Mouse (Mus musculus): ENCODE results near the gene Sptb. TPM values are rescaled to one million over a fixed set of nuclear protein-coding genes. Genes with fewer than 3 reads are reported as not detected.

Gene Sptb
- polyA plus RNA-seq, 1 experiment from 2014 or later: 1.6 TPM

- Histone ChIP-seq H3K27ac (ENCODE audit: low read depth) (no peak overlapping the region), H3K4me3 (ENCODE audit: low read depth, low read length) (no peak overlapping the region), H3K4me1 (replicated peaks; ENCODE audit: control insufficient read depth, insufficient read depth, low read length) (no peaks in the 10 kb centered on the region), H3K9me3 (ENCODE audit: control insufficient read depth, low read length) (no peaks in the 10 kb centered on the region), H3K9ac (ENCODE audit: low read length) (no peak overlapping the region), H3K4me2 (ENCODE audit: low read length) (no peak overlapping the region), H3K27me3 (replicated peaks; ENCODE audit: control insufficient read depth, insufficient read depth, low read length) (no peaks in the 10 kb centered on the region), H3K36me3 (ENCODE audit: control insufficient read depth, insufficient read depth, low read length) (no peaks in the 10 kb centered on the region)
- no peak for ATAC-seq (replicated peaks; ENCODE audit: low FRiP score, low TSS enrichment, low read depth)
- 83% methylated on average over 11 of the region's 11 CpGs for WGBS
- DNase-seq (ENCODE audit: low spot score): no peak
Observed at GRCm38 (mm10) chr12:76608241-76608640, 102.1 kb downstream of the Sptb start.

- Histone ChIP-seq H3K9me3 (ENCODE audit: control insufficient read depth, low read length) (no peaks in the 10 kb centered on the region), H3K27ac (ENCODE audit: low read depth) (no peak overlapping the region), H3K4me1 (replicated peaks; ENCODE audit: control insufficient read depth, insufficient read depth, low read length) (no peaks in the 10 kb centered on the region), H3K4me3 (ENCODE audit: low read depth, low read length) (no peak overlapping the region), H3K27me3 (replicated peaks; ENCODE audit: control insufficient read depth, insufficient read depth, low read length) (no peaks in the 10 kb centered on the region), H3K4me2 (ENCODE audit: low read length) (no peak overlapping the region), H3K9ac (ENCODE audit: low read length) (no peak overlapping the region), H3K36me3 (ENCODE audit: control insufficient read depth, insufficient read depth, low read length) (no peaks in the 10 kb centered on the region)
- 68% methylated on average over 3 of the region's 3 CpGs for WGBS
- ATAC-seq (replicated peaks; ENCODE audit: low FRiP score, low TSS enrichment, low read depth): no peak
- DNase-seq (ENCODE audit: low spot score): no peak
Observed at GRCm38 (mm10) chr12:76605837-76606236, 104.5 kb downstream of the Sptb start.

- Histone ChIP-seq H3K4me3 (ENCODE audit: low read depth, low read length) (no peak overlapping the region), H3K36me3 (ENCODE audit: control insufficient read depth, insufficient read depth, low read length) (no peaks in the 10 kb centered on the region), H3K4me1 (replicated peaks; ENCODE audit: control insufficient read depth, insufficient read depth, low read length) (no peaks in the 10 kb centered on the region), H3K27ac (ENCODE audit: low read depth) (no peak overlapping the region), H3K9ac (ENCODE audit: low read length) (no peak overlapping the region), H3K9me3 (ENCODE audit: control insufficient read depth, low read length) (no peaks in the 10 kb centered on the region), H3K4me2 (ENCODE audit: low read length) (no peak overlapping the region), H3K27me3 (replicated peaks; ENCODE audit: control insufficient read depth, insufficient read depth, low read length) (no peaks in the 10 kb centered on the region)
- DNase-seq (ENCODE audit: low spot score) (no peak), ATAC-seq (replicated peaks; ENCODE audit: low FRiP score, low TSS enrichment, low read depth) (no peak)
- 75% methylated on average over 4 of the region's 4 CpGs for WGBS
Observed at GRCm38 (mm10) chr12:76604546-76604945, 105.8 kb downstream of the Sptb start.

GRCm38 (mm10) chr12:76603779-76604178 is 106.6 kb downstream of the Sptb start:
- Histone ChIP-seq H3K4me3 (ENCODE audit: low read depth, low read length) (no peak overlapping the region), H3K4me2 (ENCODE audit: low read length) (no peak overlapping the region), H3K36me3 (ENCODE audit: control insufficient read depth, insufficient read depth, low read length) (no peaks in the 10 kb centered on the region), H3K27ac (ENCODE audit: low read depth) (no peak overlapping the region), H3K27me3 (replicated peaks; ENCODE audit: control insufficient read depth, insufficient read depth, low read length) (no peaks in the 10 kb centered on the region), H3K9ac (ENCODE audit: low read length) (no peak overlapping the region), H3K4me1 (replicated peaks; ENCODE audit: control insufficient read depth, insufficient read depth, low read length) (no peaks in the 10 kb centered on the region), H3K9me3 (ENCODE audit: control insufficient read depth, low read length) (no peaks in the 10 kb centered on the region)
- ATAC-seq (replicated peaks; ENCODE audit: low FRiP score, low TSS enrichment, low read depth): no peak
- DNase-seq (ENCODE audit: low spot score): no peak
- WGBS: 85% methylated on average over 9 of the region's 9 CpGs

DNA sequence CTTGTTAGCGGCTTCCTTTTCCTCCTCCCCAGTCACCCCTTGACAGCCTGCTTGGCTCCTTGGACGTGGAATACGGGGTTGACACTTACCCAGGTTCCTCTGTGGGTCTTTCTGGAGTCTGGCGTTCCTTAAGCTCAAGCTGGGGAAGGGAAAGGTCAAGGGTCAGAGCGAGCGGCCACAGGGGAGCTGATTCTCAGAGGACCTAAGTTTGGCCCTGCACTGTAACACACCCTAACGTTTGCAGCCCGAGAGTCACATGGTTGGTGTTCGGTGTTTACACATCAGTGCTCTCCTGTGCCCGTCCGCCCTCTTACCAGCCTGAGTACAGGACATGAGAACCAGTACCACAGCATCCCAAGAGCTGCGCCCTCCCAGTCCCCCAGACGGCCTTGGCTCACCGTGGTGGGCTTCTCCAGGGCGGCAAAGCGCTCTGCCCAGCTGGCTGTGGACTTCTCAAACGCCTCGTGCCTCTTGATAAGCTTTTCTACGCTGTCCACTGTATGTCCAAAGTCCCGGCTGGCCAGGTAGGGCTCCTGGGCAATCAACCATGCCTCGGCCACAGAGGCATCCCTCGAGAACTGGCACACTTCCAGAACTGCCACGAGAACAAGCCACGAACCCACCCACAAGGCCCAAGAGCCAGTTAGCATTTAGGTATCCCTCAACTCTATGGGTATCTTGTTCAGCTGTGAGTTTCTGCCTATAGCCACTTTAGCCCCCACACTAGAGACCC is 112.0 kb downstream of the Sptb start:
- Histone ChIP-seq H3K4me3 (ENCODE audit: low read depth, low read length) (no peak overlapping the region), H3K27ac (ENCODE audit: low read depth) (no peak overlapping the region), H3K36me3 (ENCODE audit: control insufficient read depth, insufficient read depth, low read length) (no peaks in the 10 kb centered on the region), H3K4me2 (ENCODE audit: low read length) (no peak overlapping the region), H3K9ac (ENCODE audit: low read length) (no peak overlapping the region), H3K27me3 (replicated peaks; ENCODE audit: control insufficient read depth, insufficient read depth, low read length) (0 out of 2 replicates have a peak, but pooled peaks cover 5% of the 10 kb centered on the region), H3K4me1 (replicated peaks; ENCODE audit: control insufficient read depth, insufficient read depth, low read length) (peaks cover 8% of the 10 kb centered on the region), H3K9me3 (ENCODE audit: control insufficient read depth, low read length) (no peaks in the 10 kb centered on the region)
- ATAC-seq (replicated peaks; ENCODE audit: low FRiP score, low TSS enrichment, low read depth) (no peak), DNase-seq (ENCODE audit: low spot score) (no peak)
- WGBS: 71% methylated on average over 24 of the region's 24 CpGs

DNA sequence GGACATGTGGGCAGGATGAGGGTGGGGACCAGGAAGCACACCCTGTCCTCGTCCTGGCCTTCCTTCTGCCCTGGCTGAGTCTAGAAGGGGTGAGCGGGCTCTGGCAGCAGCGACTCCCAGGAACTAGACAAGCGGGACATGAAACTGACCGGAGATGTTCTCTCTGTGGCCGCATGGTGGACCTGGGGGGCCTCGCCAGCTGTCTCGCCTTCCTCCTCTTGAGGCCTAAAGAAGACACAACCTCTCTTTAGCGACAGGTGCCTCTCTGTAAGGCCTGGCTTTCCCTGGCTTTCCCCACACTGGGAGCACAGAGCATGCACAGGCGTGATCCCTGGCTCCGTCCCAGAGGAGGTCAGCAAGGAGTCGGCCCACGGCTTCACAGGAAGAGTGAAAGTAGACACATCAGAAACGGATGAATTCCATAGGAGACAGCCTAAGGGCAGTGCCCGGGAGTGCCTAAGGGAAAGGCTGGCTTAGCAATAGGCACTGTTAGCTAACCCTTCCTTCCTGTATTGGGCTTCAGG is 112.7 kb downstream of the Sptb start:
- no peak overlapping the region for H3K4me2 ChIP-seq (ENCODE audit: low read length)
- no peak overlapping the region for H3K4me3 ChIP-seq (ENCODE audit: low read depth, low read length)
- DNase-seq (ENCODE audit: low spot score) (no peak), ATAC-seq (replicated peaks; ENCODE audit: low FRiP score, low TSS enrichment, low read depth) (no peak)
- H3K36me3 ChIP-seq (ENCODE audit: control insufficient read depth, insufficient read depth, low read length): no peaks in the 10 kb centered on the region
- H3K27ac ChIP-seq (ENCODE audit: low read depth): no peak overlapping the region
- H3K4me1 ChIP-seq (replicated peaks; ENCODE audit: control insufficient read depth, insufficient read depth, low read length): peaks cover 8% of the 10 kb centered on the region
- H3K9ac ChIP-seq (ENCODE audit: low read length): no peak overlapping the region
- H3K9me3 ChIP-seq (ENCODE audit: control insufficient read depth, low read length): no peaks in the 10 kb centered on the region
- WGBS: 72% methylated on average over 15 of the region's 15 CpGs
- 0 out of 2 replicates have a peak, but pooled peaks cover 5% of the 10 kb centered on the region for H3K27me3 ChIP-seq (replicated peaks; ENCODE audit: control insufficient read depth, insufficient read depth, low read length)

GRCm38 (mm10) chr12:76596292-76597023 is 113.9 kb downstream of the Sptb start:
- Histone ChIP-seq H3K4me1 (replicated peaks; ENCODE audit: control insufficient read depth, insufficient read depth, low read length) (peaks cover 8% of the 10 kb centered on the region), H3K27me3 (replicated peaks; ENCODE audit: control insufficient read depth, insufficient read depth, low read length) (0 out of 2 replicates have a peak, but pooled peaks cover 5% of the 10 kb centered on the region), H3K4me3 (ENCODE audit: low read depth, low read length) (no peak overlapping the region), H3K36me3 (ENCODE audit: control insufficient read depth, insufficient read depth, low read length) (no peaks in the 10 kb centered on the region), H3K9me3 (ENCODE audit: control insufficient read depth, low read length) (no peaks in the 10 kb centered on the region), H3K4me2 (ENCODE audit: low read length) (no peak overlapping the region), H3K9ac (ENCODE audit: low read length) (no peak overlapping the region), H3K27ac (ENCODE audit: low read depth) (no peak overlapping the region)
- peak; percentile 85 for DNase-seq (ENCODE audit: low spot score)
- 59% methylated on average over 15 of the region's 15 CpGs for WGBS
- 0 out of 2 replicates have a peak, but pooled peaks have one; percentile 25 for ATAC-seq (replicated peaks; ENCODE audit: low FRiP score, low TSS enrichment, low read depth)

DNA sequence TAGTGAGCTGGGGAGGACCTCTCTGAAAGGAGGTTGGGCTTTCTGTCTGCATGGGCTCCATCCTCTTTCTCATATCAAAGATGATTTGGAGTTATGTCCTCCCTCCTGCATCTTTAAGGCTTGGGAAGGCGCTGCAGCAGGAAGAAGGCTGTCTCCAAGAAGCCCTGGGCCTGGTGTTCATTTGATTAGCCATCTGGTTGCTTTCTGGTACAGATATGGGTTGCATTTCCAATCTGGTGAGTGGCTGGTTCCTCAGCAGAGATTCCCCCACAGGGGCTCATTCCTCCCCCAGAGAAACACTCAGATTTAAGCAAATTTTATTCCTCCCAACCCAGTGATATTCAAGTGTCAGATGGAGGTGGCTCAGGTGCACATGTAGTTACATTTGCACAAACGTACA is 114.5 kb downstream of the Sptb start:
- no peaks in the 10 kb centered on the region for H3K36me3 ChIP-seq (ENCODE audit: control insufficient read depth, insufficient read depth, low read length)
- H3K9me3 ChIP-seq (ENCODE audit: control insufficient read depth, low read length): no peaks in the 10 kb centered on the region
- ATAC-seq (replicated peaks; ENCODE audit: low FRiP score, low TSS enrichment, low read depth) (no peak), DNase-seq (ENCODE audit: low spot score) (no peak)
- WGBS: 84% methylated on average over 2 of the region's 2 CpGs
- no peak overlapping the region for H3K4me3 ChIP-seq (ENCODE audit: low read depth, low read length)
- H3K27ac ChIP-seq (ENCODE audit: low read depth): no peak overlapping the region
- 0 out of 2 replicates have a peak, but pooled peaks cover 5% of the 10 kb centered on the region for H3K27me3 ChIP-seq (replicated peaks; ENCODE audit: control insufficient read depth, insufficient read depth, low read length)
- peaks cover 8% of the 10 kb centered on the region for H3K4me1 ChIP-seq (replicated peaks; ENCODE audit: control insufficient read depth, insufficient read depth, low read length)
- H3K9ac ChIP-seq (ENCODE audit: low read length): no peak overlapping the region
- H3K4me2 ChIP-seq (ENCODE audit: low read length): no peak overlapping the region

Measured in intestine, embryonic 14.5 days (tissue).